In the genomic region with DNA sequence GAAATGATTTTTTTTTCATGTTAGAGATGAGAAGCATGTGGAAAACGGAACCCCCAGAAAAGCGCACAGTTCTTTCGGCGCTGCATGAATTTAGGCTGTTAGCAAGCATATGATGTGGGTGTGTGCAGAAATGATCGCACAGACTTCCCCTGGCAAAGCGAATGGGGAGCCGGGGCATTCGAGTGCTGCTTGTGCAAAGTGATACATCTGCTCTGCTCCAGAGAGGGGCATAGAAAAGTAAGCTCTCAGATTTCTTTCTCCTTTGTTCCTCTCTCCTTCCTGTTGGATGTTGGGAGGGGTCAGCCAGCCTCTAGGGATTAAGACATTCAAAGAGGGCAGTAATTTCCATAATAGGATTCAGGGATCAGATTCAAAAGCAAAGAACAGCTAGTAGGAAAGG, we compare ENCODE assay signal across 11 mouse cellular contexts.
DNase-seq lines count a peak whose midpoint lies in the region; ATAC-seq lines count a peak whose summit lies in the region.
"Had no signal": no experiment of that assay in that cellular context is flagged by ENCODE, and none has a peak within 500 bp of the region (broad histone marks: within the 10 kb centered on the region; RNA-seq: fewer than 3 reads in every experiment).

No protein-coding gene starts in this region.

- H3K27ac ChIP-seq in neural tube, embryonic 15.5 days (replicated peaks): no peak overlapping the region
- H3K27ac ChIP-seq in hindbrain, embryonic 11.5 days (ENCODE audit: low read depth, low read length): no peak overlapping the region
- 0 out of 2 replicates have a peak overlapping the region, but pooled peaks have one; percentile 47 for H3K27ac ChIP-seq in limb, embryonic 12.5 days
- H3K27ac ChIP-seq: liver, embryonic 15.5 days; neural tube, embryonic 12.5 days had no signal

- ATAC-seq in neural tube, embryonic 15.5 days (ENCODE audit: low FRiP score): no peak
- peak; percentile 81 for ATAC-seq in hindbrain, embryonic 11.5 days (ENCODE audit: low FRiP score)
- ATAC-seq in limb, embryonic 12.5 days (ENCODE audit: insufficient number of reproducible peaks, insufficient read depth, low FRiP score, low TSS enrichment, low read depth): no peak

- H3K9me3 ChIP-seq in neural tube, embryonic 15.5 days (replicated peaks): no peaks in the 10 kb centered on the region
- H3K9me3 ChIP-seq in hindbrain, embryonic 11.5 days (ENCODE audit: control insufficient read depth, low read length): no peaks in the 10 kb centered on the region
- H3K9me3 ChIP-seq in limb, embryonic 12.5 days: no peaks in the 10 kb centered on the region
- H3K9me3 ChIP-seq: liver, embryonic 15.5 days; neural tube, embryonic 12.5 days had no signal

- peak; percentile 21 for DNase-seq in neural tube, embryonic 10.5 days (ENCODE audit: extremely low spot score, low spot score)
- DNase-seq in hindbrain, embryonic 11.5 days (ENCODE audit: low spot score): peak; percentile 54
- no peak for DNase-seq in gastrocnemius, postnatal 14 days
- DNase-seq in adrenal gland, adult 2 months: no peak
- DNase-seq in cerebellum, adult 11-12 months: no peak
- DNase-seq in spleen, adult 12 weeks (ENCODE audit: low spot score): no peak
- DNase-seq: cerebellum, adult 18-20 months had no signal

- no peaks in the 10 kb centered on the region for H3K36me3 ChIP-seq in neural tube, embryonic 15.5 days
- no peaks in the 10 kb centered on the region for H3K36me3 ChIP-seq in hindbrain, embryonic 11.5 days (ENCODE audit: control insufficient read depth, insufficient read depth, low read length)
- H3K36me3 ChIP-seq in limb, embryonic 12.5 days: no peaks in the 10 kb centered on the region
- H3K36me3 ChIP-seq: liver, embryonic 15.5 days; neural tube, embryonic 12.5 days had no signal

- no peak overlapping the region for H3K4me3 ChIP-seq in neural tube, embryonic 15.5 days (replicated peaks)
- H3K4me3 ChIP-seq in hindbrain, embryonic 11.5 days (ENCODE audit: low read depth, low read length): no peak overlapping the region
- H3K4me3 ChIP-seq in limb, embryonic 12.5 days (replicated peaks): no peak overlapping the region
- H3K4me3 ChIP-seq: liver, embryonic 15.5 days; neural tube, embryonic 12.5 days had no signal

- WGBS in neural tube, embryonic 15.5 days: 33% methylated on average over 8 of the region's 8 CpGs
- 20% methylated on average over 8 of the region's 8 CpGs for WGBS in hindbrain, embryonic 11.5 days
- WGBS in limb, embryonic 12.5 days: 43% methylated on average over 8 of the region's 8 CpGs

- no peaks in the 10 kb centered on the region for H3K27me3 ChIP-seq in neural tube, embryonic 15.5 days (replicated peaks)
- no peaks in the 10 kb centered on the region for H3K27me3 ChIP-seq in hindbrain, embryonic 11.5 days (ENCODE audit: control insufficient read depth, insufficient read depth, low read length)
- H3K27me3 ChIP-seq in limb, embryonic 12.5 days: no peaks in the 10 kb centered on the region
- H3K27me3 ChIP-seq: liver, embryonic 15.5 days; neural tube, embryonic 12.5 days had no signal

- H3K4me2 ChIP-seq in neural tube, embryonic 15.5 days: no peak overlapping the region
- H3K4me2 ChIP-seq in hindbrain, embryonic 11.5 days (replicated peaks; ENCODE audit: low read depth, low read length): no peak overlapping the region
- no peak overlapping the region for H3K4me2 ChIP-seq in limb, embryonic 12.5 days
- H3K4me2 ChIP-seq: liver, embryonic 15.5 days; neural tube, embryonic 12.5 days had no signal

- H3K4me1 ChIP-seq in neural tube, embryonic 15.5 days: peaks cover 5% of the 10 kb centered on the region; the same call in 1 of the 2 replicates
- H3K4me1 ChIP-seq in hindbrain, embryonic 11.5 days (replicated peaks; ENCODE audit: control insufficient read depth, insufficient read depth, low read length): 0 out of 2 replicates have a peak, but pooled peaks cover 4% of the 10 kb centered on the region
- peaks cover 22% of the 10 kb centered on the region for H3K4me1 ChIP-seq in limb, embryonic 12.5 days (replicated peaks)
- H3K4me1 ChIP-seq: liver, embryonic 15.5 days; neural tube, embryonic 12.5 days had no signal

- H3K9ac ChIP-seq in neural tube, embryonic 15.5 days (replicated peaks): no peak overlapping the region
- H3K9ac ChIP-seq in hindbrain, embryonic 11.5 days (ENCODE audit: low read depth, low read length): no peak overlapping the region
- no peak overlapping the region for H3K9ac ChIP-seq in limb, embryonic 12.5 days (replicated peaks)
- H3K9ac ChIP-seq: liver, embryonic 15.5 days; neural tube, embryonic 12.5 days had no signal

- intact Hi-C loops in gastrocnemius, postnatal 14 days (cut with DNase I; ENCODE audit: low total_unique reads): no loop called here

Comparison
In these comparisons a context has a peak if more than half of its experiments do, and no peak if none do; other contexts are left out.
1. DNase-seq: peak in neural tube, embryonic 10.5 days (single experiment) and hindbrain, embryonic 11.5 days (single experiment); none in gastrocnemius, postnatal 14 days (single experiment), adrenal gland, adult 2 months (single experiment), cerebellum, adult 11-12 months (single experiment) and spleen, adult 12 weeks (single experiment).